Mouse (Mus musculus): ENCODE results near the gene Frat1.
"Not testable (repeated sequence)": the region's sequence is repeated elsewhere in the genome, so short reads cannot be mapped to it uniquely, and the experiment has no call there.

Frat1 gene

DNA sequence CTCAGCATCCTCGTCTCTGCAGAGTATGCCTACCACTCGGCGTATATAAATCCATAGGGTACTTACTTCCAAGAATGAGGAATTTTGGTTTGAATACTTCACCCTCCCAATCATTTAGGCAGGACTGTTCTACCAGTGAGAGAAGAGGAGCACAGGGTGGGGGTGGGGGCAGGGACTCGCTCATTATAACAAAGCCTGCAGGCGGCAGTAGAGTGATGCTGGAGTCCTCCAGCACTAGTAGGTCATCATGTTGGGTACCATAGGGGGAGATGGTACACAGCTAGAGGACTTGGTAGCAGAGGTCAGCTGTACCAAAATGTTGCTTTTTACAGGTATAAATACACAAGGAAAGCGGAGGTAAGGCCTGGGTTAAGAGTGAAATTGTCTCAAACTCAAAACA, 14.6 kb downstream of the Frat1 start:
- DNase-seq: no peak

DNA sequence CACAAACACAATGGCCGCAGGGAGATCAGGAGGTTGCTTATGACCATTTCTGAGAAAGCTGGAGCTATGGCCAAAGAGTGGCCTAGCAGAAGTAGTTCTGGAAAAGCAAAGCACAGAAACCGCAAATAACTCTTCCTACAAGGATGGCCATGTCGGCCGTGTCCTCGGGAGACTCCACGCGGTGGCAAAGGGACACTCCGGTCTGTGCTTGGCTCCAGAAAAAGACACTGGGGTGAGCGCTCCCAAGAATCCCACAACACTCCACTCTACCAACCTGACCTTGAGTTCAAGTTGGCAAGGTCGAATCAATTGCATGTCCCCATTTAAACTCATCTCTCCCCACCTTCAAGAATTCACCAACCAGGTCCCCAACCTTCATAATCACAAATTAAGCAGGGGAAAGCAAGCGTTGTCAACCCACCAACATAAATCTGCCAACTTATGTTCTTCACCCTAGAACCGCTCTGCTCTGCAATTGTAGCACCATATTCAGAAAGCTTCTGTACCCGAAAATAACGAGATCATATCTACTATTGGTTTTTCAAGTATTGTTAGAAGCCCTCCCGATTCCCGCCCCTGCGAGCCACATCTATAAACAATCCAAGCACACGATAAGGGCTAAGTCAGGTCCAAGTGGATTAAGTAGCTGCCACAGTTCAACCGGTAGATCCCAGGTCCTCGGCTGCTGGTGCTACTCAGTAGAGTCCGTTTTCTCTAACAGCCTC, 16.8 kb downstream of the Frat1 start:
- peak; percentile 47 to 57 for DNase-seq

GRCm38 (mm10) chr19:41847091-41847581, 17.4 kb downstream of the Frat1 start:
- peak; percentile 63 to 69 for DNase-seq

- peak in 1 of 2 experiments; percentile 65 for DNase-seq
Measured at GRCm38 (mm10) chr19:41847614-41847991, 17.8 kb downstream of the Frat1 start.

- peak; percentile 89 to 93 for DNase-seq
Measured at GRCm38 (mm10) chr19:41847992-41848851, 18.5 kb downstream of the Frat1 start, which contains the start of gene Frat2. Frat2 (minus strand) TSS chr19:41848132.

DNA sequence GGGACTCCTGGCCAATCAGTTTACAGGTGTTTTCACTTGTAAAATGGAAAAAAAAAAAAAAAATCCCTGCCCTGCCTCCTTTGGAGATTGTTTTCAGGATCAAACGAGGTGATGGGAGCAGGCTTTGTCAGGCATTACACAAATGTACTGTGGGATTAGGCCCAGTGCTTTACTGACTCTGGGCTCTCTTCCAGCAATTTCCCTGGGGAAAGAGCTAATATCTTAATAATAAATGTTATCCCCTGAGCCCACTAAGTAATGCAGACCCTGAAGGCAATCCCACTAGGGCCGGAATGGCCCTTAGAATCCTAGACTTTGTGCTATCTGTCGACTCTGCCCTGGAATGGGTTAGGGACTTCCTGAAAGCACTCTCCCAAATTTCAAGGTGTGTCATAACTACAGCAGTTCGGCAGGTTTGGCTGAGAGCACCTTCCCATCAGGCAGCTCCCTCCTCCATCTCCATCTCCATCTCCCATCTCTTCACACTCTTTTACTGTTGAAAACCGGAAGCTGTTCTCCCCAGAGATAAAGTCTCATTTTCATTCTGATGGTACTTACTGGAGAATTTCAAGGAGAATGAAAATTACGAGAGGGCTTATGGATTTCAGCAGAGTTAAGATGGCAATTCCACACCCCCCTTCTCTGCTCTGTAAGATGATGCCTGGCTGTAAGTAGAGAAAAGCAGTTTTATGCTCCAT, 20.4 kb downstream of the Frat1 start:
- no peak for DNase-seq

DNA sequence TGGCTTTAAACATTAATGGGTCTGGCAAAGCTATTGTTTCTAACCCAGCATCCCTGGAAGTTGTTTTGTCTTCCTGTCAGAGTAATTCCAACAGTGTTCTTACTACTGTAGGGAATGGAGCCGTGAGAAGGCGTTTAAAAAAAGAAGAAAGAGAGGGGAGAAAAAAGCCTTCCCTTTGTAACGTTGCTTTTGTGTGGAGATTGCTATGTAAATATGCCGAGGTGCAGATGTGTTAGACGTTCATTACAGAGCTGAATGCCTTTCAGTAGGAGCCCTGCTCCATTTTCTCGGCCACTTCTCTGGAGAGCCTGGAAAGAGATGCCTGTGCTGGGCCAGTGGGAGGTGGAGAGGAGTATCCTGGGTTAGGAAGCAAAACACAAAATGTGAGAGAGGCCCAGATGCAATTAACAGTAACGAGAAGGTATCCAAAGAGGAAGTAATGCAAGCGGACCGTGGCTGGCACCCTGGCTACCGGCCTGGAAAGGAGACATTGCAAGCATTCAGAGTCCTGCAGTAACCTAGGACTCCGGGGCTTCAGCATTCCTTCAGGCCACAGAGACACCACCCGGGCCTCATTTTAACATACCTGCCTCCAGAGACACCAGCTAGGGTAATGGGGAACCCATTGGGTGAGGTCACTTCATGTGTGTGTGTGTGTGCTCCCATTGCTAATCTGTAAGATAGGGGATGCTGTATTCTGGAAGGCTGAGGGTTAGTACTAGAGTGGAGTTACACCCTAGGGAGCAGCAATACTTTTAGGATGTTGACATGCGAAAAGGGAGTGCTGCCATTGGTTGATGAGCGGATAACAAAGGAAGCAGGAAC, 21.2 kb downstream of the Frat1 start:
- no peak for DNase-seq

DNA sequence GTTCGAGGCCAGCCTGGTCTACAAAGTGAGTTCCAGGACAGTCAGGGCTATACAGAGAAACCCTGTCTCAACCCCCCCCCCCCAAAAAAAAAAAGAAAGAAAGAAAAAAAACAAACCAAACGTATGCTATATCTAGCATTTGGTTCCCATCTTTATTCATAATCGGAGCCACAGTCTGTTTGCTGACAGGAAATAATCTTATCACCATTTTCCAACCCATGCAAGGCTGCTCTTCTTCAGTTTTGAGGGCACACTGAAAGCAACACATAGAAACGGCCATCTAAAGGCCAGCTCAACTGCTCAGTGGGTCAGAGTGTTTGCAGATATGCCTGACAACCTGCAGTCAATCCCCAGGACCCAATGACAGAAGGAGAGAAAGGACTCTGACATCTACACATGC, 22.7 kb downstream of the Frat1 start:
- DNase-seq: no peak

DNA sequence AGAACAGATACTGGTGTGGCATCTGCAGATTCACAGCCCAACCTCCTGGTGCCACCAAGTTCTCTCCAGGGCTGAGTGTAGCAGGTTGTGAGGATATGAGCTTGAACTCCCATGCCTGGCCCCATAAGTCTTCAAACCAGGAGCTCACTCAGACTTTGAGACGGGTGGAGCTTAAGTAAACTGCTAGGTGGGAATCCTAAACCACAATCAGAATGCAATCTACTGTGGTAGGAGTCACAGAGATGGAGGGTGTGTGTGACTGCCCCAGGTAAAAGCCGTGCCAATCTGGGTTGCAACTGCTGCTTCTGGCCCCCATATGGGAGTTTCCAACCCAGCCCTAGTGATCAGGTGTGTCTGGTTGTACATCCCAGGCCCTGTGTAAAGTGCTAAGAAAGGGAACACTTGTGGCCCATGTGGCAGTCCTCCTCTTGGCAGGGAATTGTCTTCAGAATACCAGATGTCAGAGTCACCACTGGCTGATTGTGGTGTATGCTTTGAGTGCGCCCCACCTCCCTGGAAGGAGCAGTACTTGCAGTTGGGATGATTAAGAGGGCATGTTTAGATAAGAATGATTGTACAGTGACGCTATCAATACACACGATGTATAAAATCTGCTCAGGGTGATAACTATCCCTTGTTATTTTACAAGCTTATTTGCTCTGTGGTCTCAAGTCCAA, 27.5 kb downstream of the Frat1 start:
- no peak for DNase-seq

DNA sequence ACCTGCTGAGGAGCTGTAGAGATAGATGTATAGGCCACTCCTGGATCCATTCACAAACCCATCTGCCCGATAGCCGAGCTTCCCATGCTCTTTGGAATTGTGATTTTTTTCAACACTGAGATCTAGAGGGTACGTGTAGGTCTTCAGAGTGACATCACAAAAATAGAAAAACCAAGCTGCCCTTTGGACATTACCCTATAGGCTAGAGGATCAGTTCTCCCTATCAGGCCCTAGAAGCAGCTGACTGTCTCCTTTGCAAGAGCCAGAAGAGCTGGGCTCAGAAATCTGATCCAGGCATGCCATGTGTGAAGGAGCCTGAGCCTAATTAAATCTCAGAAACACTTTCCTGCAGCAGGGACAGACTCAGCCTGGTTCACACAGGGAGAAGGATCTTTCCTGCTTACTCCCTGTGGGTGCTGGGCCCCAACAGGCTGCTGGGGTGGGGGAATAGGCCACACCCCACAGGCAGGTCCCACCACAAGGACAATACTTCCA, 28.1 kb downstream of the Frat1 start:
- DNase-seq: no peak

DNA sequence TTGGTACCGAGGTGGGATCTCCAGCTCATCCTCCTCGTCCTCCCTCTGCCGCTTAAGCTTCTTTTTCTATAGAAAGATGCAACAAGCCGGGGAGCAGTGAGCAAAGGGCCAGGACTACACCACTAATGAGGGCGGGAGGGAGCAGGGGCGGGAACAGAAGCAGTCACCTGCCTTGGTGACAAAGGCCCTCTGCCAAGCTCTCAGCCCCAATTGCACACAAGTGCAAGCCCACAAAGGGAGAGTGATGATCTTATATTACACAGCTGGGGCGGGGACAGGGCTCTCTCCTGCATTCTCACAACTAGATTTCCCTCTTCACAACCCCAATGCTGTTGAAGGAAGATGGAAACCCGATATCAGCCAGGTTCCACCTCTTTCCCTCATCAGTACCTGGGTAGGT, 36.9 kb downstream of the Frat1 start:
- DNase-seq: no peak

- DNase-seq: no peak
Measured at GRCm38 (mm10) chr19:41869296-41869695, 39.5 kb downstream of the Frat1 start.

GRCm38 (mm10) chr19:41869946-41870345, 40.2 kb downstream of the Frat1 start:
- not testable (repeated sequence) for DNase-seq

DNA sequence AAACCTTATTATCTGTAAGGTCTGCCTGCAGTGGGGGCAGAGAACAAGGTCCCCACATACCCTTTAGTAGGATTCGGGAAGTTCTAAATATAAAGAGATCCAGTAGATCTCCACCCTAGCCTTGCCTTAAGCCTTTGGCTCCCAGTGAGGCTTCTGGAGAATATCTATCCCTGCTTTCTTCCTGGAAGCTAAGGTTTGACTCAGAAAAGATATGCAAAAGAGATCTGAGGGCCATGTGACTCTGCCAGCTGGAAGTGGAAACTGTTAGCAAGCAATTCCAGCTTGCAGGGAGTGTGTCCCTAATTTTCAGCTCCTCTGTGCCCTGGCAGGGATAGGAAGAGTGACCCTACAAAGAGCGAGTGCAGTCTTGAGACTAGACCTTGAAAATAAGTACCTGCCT, 42.5 kb downstream of the Frat1 start:
- DNase-seq: no peak

DNA sequence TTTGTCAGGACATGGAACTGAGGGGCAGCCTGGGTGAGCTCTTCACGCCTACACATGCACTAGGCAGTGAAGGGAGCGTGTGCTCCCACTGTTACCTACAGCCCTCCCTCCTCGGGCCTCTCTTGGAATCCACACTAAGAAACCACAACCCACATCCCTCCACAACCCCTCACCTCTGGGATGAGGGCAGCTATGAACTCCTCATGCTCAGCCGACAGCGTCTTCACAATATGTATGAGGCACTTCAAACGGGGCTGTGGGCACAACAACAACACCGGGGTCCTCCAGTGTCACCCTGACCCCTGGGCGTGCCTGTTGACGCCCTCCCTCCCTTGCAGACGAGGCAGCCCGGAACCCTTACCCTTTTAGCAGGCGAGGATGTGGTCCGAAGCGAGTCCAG, 44.6 kb downstream of the Frat1 start:
- no peak for DNase-seq

GRCm38 (mm10) chr19:41881842-41882241, 52.1 kb downstream of the Frat1 start:
- DNase-seq: no peak

Data from cerebellum, postnatal 14 days (tissue).